Mouse (Mus musculus): ENCODE data around the gene Zc3h7b.

GRCm38 (mm10) chr15:81803425-81803951 is 58.6 kb downstream of the Zc3h7b start:
- no peak for TF ChIP-seq ZC3H11A (IDR thresholded peaks at IDR 0.05; ENCODE audit: borderline replicate concordance, low read depth, low read length)
- TF ChIP-seq ZNF384 (IDR thresholded peaks at IDR 0.05; ENCODE audit: low read depth, low read length): no peak
- no peak for TF ChIP-seq MAFK (IDR thresholded peaks at IDR 0.05; ENCODE audit: insufficient read depth, low read depth, low read length)
- TF ChIP-seq CHD2 (IDR thresholded peaks at IDR 0.05; ENCODE audit: low read depth, low read length): no peak
- TF ChIP-seq HCFC1 (IDR thresholded peaks at IDR 0.05; ENCODE audit: borderline replicate concordance, insufficient read depth, low read length): no peak
